Mouse (Mus musculus) ES-E14 (cell line): ENCODE results near the gene H2-T22.

Experiments
- MAFK ChIP-seq: IDR thresholded peaks from 2 replicates; pipeline ENCODE4 v1.6.1; 2014; ENCODE audit warnings: mild to moderate bottlenecking, low read depth, low read length, inconsistent platforms; ENCODE audit not compliant: insufficient read depth
- ZNF384 ChIP-seq: IDR thresholded peaks from 2 replicates; pipeline ENCODE4 v1.6.1; 2012; ENCODE audit warnings: low read depth, low read length, inconsistent platforms

DNA sequence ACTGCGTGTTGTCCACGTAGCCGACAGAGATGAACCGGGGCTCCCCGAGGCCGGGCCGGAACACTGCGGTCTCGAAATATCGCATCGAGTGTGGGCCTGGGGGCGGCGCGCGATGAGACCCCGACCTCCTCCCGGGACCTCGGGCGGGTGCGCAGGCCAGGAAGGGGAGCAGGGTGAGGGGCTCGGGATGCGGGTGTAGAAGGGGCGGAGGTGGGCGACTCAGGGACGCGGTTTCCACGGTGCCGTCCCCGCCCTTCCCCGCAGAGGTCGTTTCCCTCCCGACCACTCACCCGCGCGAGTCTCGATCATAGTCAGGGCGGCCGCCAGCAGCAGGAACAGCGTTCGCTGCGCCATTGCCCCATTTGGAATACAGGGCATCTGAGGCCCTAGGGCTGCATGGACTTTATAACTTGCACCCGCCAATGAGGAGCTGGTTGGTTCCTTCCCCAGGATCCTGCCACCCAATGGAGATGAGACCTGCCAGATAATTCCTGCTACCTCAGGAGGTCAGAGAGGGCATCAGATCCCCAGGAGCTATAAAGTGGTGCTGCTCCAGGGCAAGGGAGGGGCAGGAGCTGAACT, 41.4 kb upstream of the H2-T22 start:
- TF ChIP-seq ZNF384 (no peak), MAFK (no peak)
